Mouse (Mus musculus) retina, embryonic 14.5 days (tissue): ENCODE measurements around the gene Irf8.
A peak's percentile ranks its signal among the peaks of the same experiment; 100 is the strongest.
"Not testable (repeated sequence)": the region's sequence is repeated elsewhere in the genome, so short reads cannot be mapped to it uniquely, and the experiment has no call there.

ENCODE experiments used
- DNase-seq: peaks from one replicate; pipeline ENCODE4 v3.0.0-alpha.2; 2015; ENCODE audit warnings: low spot score

The Irf8 gene

GRCm38 (mm10) chr8:120800308-120800865 is 64.2 kb downstream of the Irf8 start:
- peak; percentile 81 for DNase-seq

GRCm38 (mm10) chr8:120803661-120804375 is 67.7 kb downstream of the Irf8 start:
- not testable (repeated sequence) for DNase-seq

GRCm38 (mm10) chr8:120804741-120805140 is 68.6 kb downstream of the Irf8 start:
- DNase-seq = no peak
